Mouse (Mus musculus) gastrocnemius, postnatal 36 days (tissue): ENCODE measurements around the gene Tmem132d. TPM values are rescaled to one million over a fixed set of nuclear protein-coding genes. Genes with fewer than 3 reads are reported as not detected.
"Not testable (repeated sequence)": the region's sequence is repeated elsewhere in the genome, so short reads cannot be mapped to it uniquely, and the experiment has no call there.

ENCODE experiments used
- DNase-seq, 2 experiments: peaks; one replicate each; pipeline ENCODE4 v3.0.0; 2022
- intact Hi-C: fragments of 180-260 bp; cut with DNase I; formaldehyde crosslinking; loops from one replicate; pipeline ENCODE4 v1.15.1; 2025
- total RNA-seq, 2 experiments: library from RNA; stranded (reverse); gene quantifications; 2 replicates each; pipeline ENCODE4 v1.2.3; 2021

The Tmem132d gene
- total RNA-seq, 2 experiments from 2014 or later = 0.05 TPM; not detected in 1

GRCm38 (mm10) chr5:128112518-128112917, 320.4 kb downstream of the Tmem132d start:
- intact Hi-C loops = no loop called here
- no peak for DNase-seq

- DNase-seq = no peak
- intact Hi-C loops = no loop called here
These were observed 321.2 kb downstream of the Tmem132d start for GRCm38 (mm10) chr5:128111664-128112063.

GRCm38 (mm10) chr5:128102556-128102955, 330.3 kb downstream of the Tmem132d start:
- DNase-seq = no peak
- intact Hi-C loops = no loop called here

GRCm38 (mm10) chr5:128100331-128100730, 332.5 kb downstream of the Tmem132d start:
- no peak for DNase-seq
- intact Hi-C loops = no loop called here

- intact Hi-C loops = no loop called here
- no peak for DNase-seq
These were observed 333.4 kb downstream of the Tmem132d start for GRCm38 (mm10) chr5:128099439-128099838.

GRCm38 (mm10) chr5:128090578-128090977, 342.3 kb downstream of the Tmem132d start:
- DNase-seq = no peak
- intact Hi-C loops = no loop called here

GRCm38 (mm10) chr5:128075456-128075855, 357.4 kb downstream of the Tmem132d start:
- no peak for DNase-seq
- intact Hi-C loops = no loop called here

- no peak for DNase-seq
- intact Hi-C loops = no loop called here
These were observed 360.3 kb downstream of the Tmem132d start for GRCm38 (mm10) chr5:128072616-128073015.

- DNase-seq = no peak
- intact Hi-C loops = no loop called here
These were observed 391.1 kb downstream of the Tmem132d start for GRCm38 (mm10) chr5:128041781-128042180.

- DNase-seq = no peak
- intact Hi-C loops = no loop called here
These were observed 392.8 kb downstream of the Tmem132d start for GRCm38 (mm10) chr5:128040036-128040435.

GRCm38 (mm10) chr5:128027076-128027475, 405.8 kb downstream of the Tmem132d start:
- intact Hi-C loops = no loop called here
- DNase-seq = no peak

GRCm38 (mm10) chr5:128004666-128005065, 428.2 kb downstream of the Tmem132d start:
- intact Hi-C loops = no loop called here
- DNase-seq = no peak

GRCm38 (mm10) chr5:127996526-127997245, 436.2 kb downstream of the Tmem132d start:
- no peak for DNase-seq
- intact Hi-C loops = no loop called here

GRCm38 (mm10) chr5:127993460-127993859, 439.4 kb downstream of the Tmem132d start:
- no peak for DNase-seq
- intact Hi-C loops = no loop called here

GRCm38 (mm10) chr5:127990826-127991225, 442.1 kb downstream of the Tmem132d start:
- no peak for DNase-seq
- intact Hi-C loops = no loop called here

GRCm38 (mm10) chr5:127980003-127980358, 452.9 kb downstream of the Tmem132d start:
- intact Hi-C loops, DNase-seq: not testable (repeated sequence)

- intact Hi-C loops = no loop called here
- DNase-seq = no peak
These were observed 453.4 kb downstream of the Tmem132d start for GRCm38 (mm10) chr5:127979329-127980002.

- no peak for DNase-seq
- intact Hi-C loops = no loop called here
These were observed 456.2 kb downstream of the Tmem132d start for GRCm38 (mm10) chr5:127976661-127977060.

GRCm38 (mm10) chr5:127965700-127966099, 467.2 kb downstream of the Tmem132d start:
- DNase-seq = no peak
- intact Hi-C loops = no loop called here

GRCm38 (mm10) chr5:127962656-127963055, 470.2 kb downstream of the Tmem132d start:
- DNase-seq = no peak
- intact Hi-C loops = no loop called here

- intact Hi-C loops = no loop called here
These were observed 476.3 kb downstream of the Tmem132d start for GRCm38 (mm10) chr5:127956511-127957097.

More at GRCm38 (mm10) chr5:127956511-127957097, 476.3 kb downstream of the Tmem132d start:
- no peak for DNase-seq
